Mouse (Mus musculus): ENCODE results near the gene Wdr64.

The Wdr64 gene

DNA sequence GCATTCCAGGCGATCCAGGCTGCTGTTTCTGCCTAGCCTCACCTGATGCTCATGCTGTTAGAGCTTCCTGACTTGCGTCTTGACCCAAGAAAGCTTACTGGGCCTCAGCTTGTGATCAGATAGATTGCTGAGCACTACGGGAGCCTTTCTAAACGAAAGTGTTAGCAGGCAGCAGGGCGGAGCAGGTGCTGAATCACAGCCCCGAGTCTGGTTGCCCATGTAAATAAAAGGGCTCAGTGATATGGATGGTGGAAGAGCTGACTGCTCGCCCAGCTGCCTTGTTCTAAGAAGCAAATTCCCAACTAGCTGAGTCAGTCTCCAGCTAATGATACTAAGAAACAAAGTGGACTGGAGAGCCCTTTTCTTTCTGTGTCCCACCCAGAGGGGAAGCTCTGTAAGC, 27.4 kb downstream of the Wdr64 start:
- no peak for DNase-seq

DNA sequence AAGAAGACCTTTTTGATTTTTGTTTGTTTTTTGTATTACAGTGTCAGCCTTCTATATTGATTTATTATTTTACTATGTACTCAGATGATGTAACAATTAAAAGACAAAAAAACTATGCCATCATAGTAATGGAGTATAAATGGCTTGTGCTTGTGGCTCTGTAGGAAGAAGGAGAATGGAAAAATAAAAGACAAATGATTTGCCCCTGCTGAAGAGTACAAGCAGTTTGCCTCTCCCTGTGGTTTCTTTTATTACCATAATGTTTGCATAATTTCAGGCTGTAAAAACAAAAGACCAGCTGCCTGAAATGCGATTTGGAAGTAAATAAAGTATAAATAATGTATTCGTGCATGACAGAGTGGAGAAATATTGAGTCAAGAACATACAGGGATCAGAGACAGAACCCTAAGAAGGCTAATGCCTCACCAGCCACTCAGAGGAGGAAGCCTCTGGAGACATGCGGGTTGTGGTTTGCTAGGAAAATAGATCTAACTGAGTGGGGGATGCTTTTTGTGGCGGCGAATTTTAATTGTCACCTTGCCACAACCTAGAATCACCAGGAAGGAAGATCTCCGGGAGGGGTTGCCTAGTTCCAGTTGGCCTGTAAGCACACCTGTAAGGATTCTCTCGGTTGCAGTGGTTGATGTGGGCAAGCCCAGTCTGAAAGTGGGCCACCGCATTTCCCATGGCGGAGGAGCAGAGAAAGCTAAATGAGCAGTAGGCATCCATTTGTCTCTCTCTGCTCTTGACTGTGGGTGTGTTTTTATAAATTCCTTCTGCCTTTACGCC, 56.4 kb downstream of the Wdr64 start:
- DNase-seq, result no peak

DNA sequence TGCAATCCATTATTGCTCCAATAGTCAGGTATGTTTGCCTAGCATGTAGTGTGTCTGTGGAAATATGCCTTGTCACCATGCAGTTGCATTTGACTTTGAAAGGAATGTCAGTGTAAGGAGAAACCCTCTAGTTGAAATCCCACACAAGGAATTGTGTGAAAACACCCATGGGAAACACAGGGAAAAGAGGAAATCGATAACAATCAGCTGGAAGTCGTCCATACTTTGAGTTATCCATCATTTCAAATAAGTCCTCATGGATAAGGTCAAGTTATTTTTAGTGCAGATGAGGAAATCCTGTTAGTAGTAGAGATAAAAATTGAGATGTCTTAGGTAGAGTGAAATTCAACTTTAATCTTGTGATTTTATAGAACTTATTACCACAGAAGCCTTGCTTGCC, 96.3 kb downstream of the Wdr64 start:
- DNase-seq, result no peak

DNA sequence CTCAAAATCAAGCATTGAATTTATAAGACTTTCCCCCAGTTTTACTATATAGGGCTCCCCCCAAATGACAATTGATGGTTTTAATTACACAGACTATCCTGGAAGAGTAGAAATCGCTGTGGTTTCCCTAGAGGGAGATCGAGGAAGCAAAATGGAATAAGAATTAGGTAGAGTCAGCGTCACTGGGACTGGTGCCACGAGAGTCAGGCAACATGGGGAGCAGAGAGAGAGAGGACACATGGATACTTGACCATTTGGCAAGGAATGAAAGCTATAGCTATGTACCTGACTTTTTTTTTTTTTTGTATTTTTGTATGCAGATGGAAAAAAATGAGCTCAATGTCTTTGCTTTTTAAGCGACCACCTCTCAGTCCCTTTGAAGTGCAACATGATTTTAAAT, 110.0 kb downstream of the Wdr64 start:
- DNase-seq, result no peak

DNA sequence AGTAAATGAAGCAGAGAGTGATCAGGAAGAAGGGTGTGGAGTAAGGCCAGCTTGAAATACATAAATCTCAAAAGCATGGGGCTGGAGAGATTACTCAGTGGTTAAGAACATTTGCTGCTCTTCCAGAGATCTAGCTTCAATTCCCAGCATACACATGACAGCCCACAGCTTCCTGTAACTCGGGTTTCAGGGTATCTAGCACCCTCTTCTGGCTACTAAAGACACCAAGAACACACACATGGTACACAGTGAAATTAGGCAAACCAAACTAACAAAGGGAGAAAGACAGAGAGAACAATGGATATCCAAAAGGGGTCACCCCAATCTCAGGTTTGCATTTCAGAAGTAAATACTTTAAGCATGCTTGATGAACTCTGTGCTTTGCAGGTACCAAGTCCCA, 113.2 kb downstream of the Wdr64 start:
- no peak for DNase-seq

DNA sequence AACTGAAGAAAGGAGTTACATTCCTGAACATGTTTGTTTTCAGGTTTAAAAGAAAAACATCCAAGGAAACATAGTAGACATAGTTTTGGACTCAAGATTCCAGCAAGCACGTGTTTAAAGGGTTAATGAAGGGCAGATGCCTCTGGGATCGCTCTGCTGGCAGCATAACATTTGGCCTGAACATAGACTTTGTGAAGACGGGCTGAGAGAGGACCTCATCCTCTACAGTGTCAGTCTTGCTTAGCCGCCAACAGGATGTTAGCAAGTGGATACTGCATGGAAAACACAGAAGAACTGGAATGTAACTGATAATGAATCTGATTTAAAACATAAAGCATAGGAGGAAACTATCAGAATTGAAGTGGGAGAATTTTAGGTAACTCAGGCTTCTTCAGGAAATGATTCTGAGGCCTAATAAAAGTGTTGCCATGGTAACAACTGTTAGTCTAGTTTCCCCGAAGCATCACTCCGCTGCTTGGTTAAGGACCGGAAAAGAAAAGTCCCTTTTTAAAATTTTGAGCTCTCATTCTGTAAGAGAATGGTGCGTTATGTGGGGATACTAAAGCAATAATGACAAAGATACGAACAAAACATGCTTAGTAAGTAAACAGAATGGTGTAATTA, 125.5 kb downstream of the Wdr64 start:
- no peak for DNase-seq

DNA sequence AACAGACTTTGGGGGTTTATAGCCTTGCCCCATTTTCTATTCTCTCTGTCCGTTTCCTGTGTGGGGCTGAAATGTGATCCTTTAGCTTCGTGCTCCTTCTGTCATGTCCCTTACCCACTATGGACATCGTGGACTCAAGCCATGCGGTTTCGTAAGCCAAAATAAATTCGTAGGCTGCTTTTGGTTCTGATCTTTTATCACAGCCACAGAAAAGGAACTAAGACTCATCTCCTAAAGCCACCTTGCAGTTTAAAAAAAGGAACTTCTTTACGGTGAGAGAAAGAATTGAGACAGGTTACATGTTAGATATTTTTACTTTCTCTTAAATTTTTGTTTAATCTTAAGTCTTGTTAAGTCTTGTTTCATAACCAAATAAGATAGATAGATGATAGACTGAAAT, 130.1 kb downstream of the Wdr64 start:
- DNase-seq, result no peak

DNA sequence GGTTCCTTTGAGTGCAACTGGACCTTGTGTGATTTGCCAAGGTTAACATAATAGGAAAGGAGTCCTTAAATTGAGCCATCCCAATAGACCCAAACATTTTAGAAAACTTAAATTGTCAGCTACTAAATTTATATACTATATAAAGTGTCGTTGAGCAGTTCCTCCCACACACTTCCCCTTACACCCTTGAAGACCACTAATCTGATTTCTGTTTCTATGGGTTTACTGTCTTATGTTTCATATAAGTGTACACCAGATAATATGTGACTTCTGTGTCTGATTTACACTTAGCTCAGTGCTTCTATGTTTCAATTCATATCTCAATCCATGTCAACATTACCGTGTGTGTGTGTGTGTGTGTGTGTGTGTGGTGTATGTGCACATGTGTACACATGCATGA, 130.8 kb downstream of the Wdr64 start:
- no peak for DNase-seq

DNA sequence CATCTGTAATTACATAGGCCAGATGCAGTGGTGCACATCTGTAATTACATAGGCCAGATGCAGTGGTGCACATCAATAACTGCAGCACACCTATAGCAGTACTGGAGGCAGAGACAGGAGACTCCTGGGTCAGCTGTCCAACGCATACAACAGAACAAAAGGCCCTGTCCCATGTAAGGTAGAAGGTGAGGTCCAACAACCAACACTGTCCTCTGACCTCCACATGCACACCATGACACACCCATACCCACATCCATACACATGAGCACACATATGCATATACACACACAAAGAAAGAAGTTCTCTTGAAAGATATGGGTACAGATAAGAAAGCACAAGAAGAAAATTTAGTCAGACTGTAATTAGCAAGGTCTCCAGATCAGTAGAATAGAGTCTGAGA, 157.1 kb downstream of the Wdr64 start:
- no peak for DNase-seq
